Mouse (Mus musculus): Measurements from ENCODE around the gene Maml2. TPM values are rescaled to one million over a fixed set of nuclear protein-coding genes. Genes with fewer than 3 reads are reported as not detected.

Maml2 gene
- polyA plus RNA-seq, 1 experiment: 1.5 TPM

- H3K36me3 ChIP-seq (ENCODE audit: control insufficient read depth, insufficient read depth): no peaks in the 10 kb centered on the region
Measured at GRCm38 (mm10) chr9:13555973-13556481, 258.3 kb downstream of the Maml2 start.

GRCm38 (mm10) chr9:13556696-13557095 lies 258.9 kb downstream of the Maml2 start:
- Histone ChIP-seq H3K27me3 (ENCODE audit: control insufficient read depth, insufficient read depth, insufficient read length) (no peaks in the 10 kb centered on the region), H3K36me3 (ENCODE audit: control insufficient read depth, insufficient read depth) (no peaks in the 10 kb centered on the region), H3K79me3 (ENCODE audit: low read depth) (no peaks in the 10 kb centered on the region), H3K4me3 (ENCODE audit: insufficient read depth, poor library complexity, severe bottlenecking) (no peak overlapping the region), H3ac (ENCODE audit: control insufficient read depth, insufficient read length, low read depth) (no peak overlapping the region), H3K79me2 (ENCODE audit: control insufficient read depth, insufficient read depth) (no peaks in the 10 kb centered on the region)
- TF ChIP-seq MYOD1 (IDR thresholded peaks at IDR 0.05; ENCODE audit: control insufficient read depth, insufficient read length, low read depth): no peak
- TF ChIP-seq CTCF (IDR thresholded peaks at IDR 0.05; ENCODE audit: control insufficient read depth, insufficient read depth, insufficient read length): no peak
- TF ChIP-seq FOSL1 (IDR thresholded peaks at IDR 0.05; ENCODE audit: insufficient read depth, low read length, poor library complexity, severe bottlenecking): no peak
- TF ChIP-seq MYOG (IDR thresholded peaks at IDR 0.05; ENCODE audit: control insufficient read depth, extremely low read depth, insufficient read length): no peak
- TF ChIP-seq CEBPB (IDR thresholded peaks at IDR 0.05; ENCODE audit: low read depth): no peak
- TF ChIP-seq USF1 (IDR thresholded peaks at IDR 0.05; ENCODE audit: low read depth): no peak
- TF ChIP-seq MAX (IDR thresholded peaks at IDR 0.05): no peak

More at GRCm38 (mm10) chr9:13555973-13556481, 258.3 kb downstream of the Maml2 start:
- no peaks in the 10 kb centered on the region for H3K79me2 ChIP-seq (ENCODE audit: control insufficient read depth, insufficient read depth)
- no peak overlapping the region for H3K4me3 ChIP-seq (ENCODE audit: insufficient read depth, poor library complexity, severe bottlenecking)
- TF ChIP-seq CTCF (IDR thresholded peaks at IDR 0.05; ENCODE audit: control insufficient read depth, insufficient read depth, insufficient read length) (no peak), USF1 (IDR thresholded peaks at IDR 0.05; ENCODE audit: low read depth) (no peak)
- H3ac ChIP-seq (ENCODE audit: control insufficient read depth, insufficient read length, low read depth): no peak overlapping the region
- H3K79me3 ChIP-seq (ENCODE audit: low read depth): no peaks in the 10 kb centered on the region
- no peaks in the 10 kb centered on the region for H3K27me3 ChIP-seq (ENCODE audit: control insufficient read depth, insufficient read depth, insufficient read length)

DNA sequence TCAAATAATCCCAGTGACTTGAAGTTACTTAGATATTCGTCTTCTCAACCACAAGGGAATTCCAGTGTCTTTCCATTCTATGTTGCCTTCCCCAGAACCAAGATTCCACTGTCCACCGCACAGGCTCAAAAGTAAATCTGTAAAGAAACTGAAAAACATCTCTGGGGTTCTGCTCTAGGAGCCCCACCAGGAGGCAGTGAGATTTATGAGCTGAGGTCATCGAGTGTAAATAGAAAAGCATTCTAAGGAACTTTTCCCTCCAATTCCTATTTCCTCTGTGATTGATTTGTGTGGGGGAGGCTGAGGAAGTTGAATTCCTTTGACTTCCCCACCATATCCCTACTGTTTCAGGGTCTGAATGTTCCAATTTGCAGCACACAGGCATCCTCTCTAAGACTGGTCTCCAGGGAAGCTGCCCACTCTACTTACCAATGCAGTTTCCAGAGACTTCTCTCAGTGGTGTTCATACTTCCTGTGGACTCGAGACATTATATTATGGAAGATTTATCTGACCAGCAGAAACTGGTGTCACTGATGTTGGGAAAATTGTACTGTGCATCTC lies 261.1 kb downstream of the Maml2 start:
- Histone ChIP-seq H3ac (ENCODE audit: control insufficient read depth, insufficient read length, low read depth) (no peak overlapping the region), H3K79me3 (ENCODE audit: low read depth) (no peaks in the 10 kb centered on the region), H3K79me2 (ENCODE audit: control insufficient read depth, insufficient read depth) (no peaks in the 10 kb centered on the region), H3K27me3 (ENCODE audit: control insufficient read depth, insufficient read depth, insufficient read length) (no peaks in the 10 kb centered on the region), H3K4me3 (ENCODE audit: insufficient read depth, poor library complexity, severe bottlenecking) (no peak overlapping the region), H3K36me3 (ENCODE audit: control insufficient read depth, insufficient read depth) (no peaks in the 10 kb centered on the region)
- no peak for TF ChIP-seq USF1 (IDR thresholded peaks at IDR 0.05; ENCODE audit: low read depth)
- TF ChIP-seq CTCF (IDR thresholded peaks at IDR 0.05; ENCODE audit: control insufficient read depth, insufficient read depth, insufficient read length): no peak
- TF ChIP-seq MYOG (IDR thresholded peaks at IDR 0.05; ENCODE audit: control insufficient read depth, extremely low read depth, insufficient read length): no peak

DNA sequence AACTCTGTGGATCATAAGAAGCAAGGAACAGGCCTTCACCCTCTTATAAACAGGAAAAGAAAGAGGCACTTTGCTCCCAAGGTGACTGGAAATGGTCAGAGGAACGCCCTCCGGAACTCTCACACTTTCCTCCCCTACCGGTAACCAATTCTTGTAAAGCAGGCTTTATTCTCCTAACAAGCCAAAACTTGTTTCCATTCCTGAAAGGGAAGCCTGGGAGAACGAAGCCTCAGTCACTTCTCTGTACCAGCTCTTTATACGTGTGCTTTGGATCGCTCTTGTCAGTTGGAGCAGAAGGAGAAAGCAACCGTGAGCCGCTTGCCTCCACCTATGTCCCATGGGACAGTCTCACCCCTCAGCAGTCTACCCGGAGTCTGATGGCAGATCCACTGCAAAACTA lies 262.9 kb downstream of the Maml2 start:
- Histone ChIP-seq H3K4me3 (ENCODE audit: insufficient read depth, poor library complexity, severe bottlenecking) (no peak overlapping the region), H3ac (ENCODE audit: control insufficient read depth, insufficient read length, low read depth) (no peak overlapping the region), H3K27me3 (ENCODE audit: control insufficient read depth, insufficient read depth, insufficient read length) (no peaks in the 10 kb centered on the region), H3K79me3 (ENCODE audit: low read depth) (no peaks in the 10 kb centered on the region), H3K36me3 (ENCODE audit: control insufficient read depth, insufficient read depth) (no peaks in the 10 kb centered on the region), H3K79me2 (ENCODE audit: control insufficient read depth, insufficient read depth) (no peaks in the 10 kb centered on the region)
- TF ChIP-seq USF1 (IDR thresholded peaks at IDR 0.05; ENCODE audit: low read depth): no peak
- no peak for TF ChIP-seq FOSL1 (IDR thresholded peaks at IDR 0.05; ENCODE audit: insufficient read depth, low read length, poor library complexity, severe bottlenecking)
- TF ChIP-seq MAX (IDR thresholded peaks at IDR 0.05): no peak
- no peak for TF ChIP-seq CTCF (IDR thresholded peaks at IDR 0.05; ENCODE audit: control insufficient read depth, insufficient read depth, insufficient read length)
- no peak for TF ChIP-seq MYOG (IDR thresholded peaks at IDR 0.05; ENCODE audit: control insufficient read depth, extremely low read depth, insufficient read length)
- no peak for TF ChIP-seq MYOD1 (IDR thresholded peaks at IDR 0.05; ENCODE audit: control insufficient read depth, insufficient read length, low read depth)
- TF ChIP-seq CEBPB (IDR thresholded peaks at IDR 0.05; ENCODE audit: low read depth): no peak

GRCm38 (mm10) chr9:13561335-13561734 lies 263.6 kb downstream of the Maml2 start:
- Histone ChIP-seq H3K27me3 (ENCODE audit: control insufficient read depth, insufficient read depth, insufficient read length) (no peaks in the 10 kb centered on the region), H3K79me2 (ENCODE audit: control insufficient read depth, insufficient read depth) (no peaks in the 10 kb centered on the region), H3K79me3 (ENCODE audit: low read depth) (no peaks in the 10 kb centered on the region), H3ac (ENCODE audit: control insufficient read depth, insufficient read length, low read depth) (no peak overlapping the region), H3K36me3 (ENCODE audit: control insufficient read depth, insufficient read depth) (no peaks in the 10 kb centered on the region), H3K4me3 (ENCODE audit: insufficient read depth, poor library complexity, severe bottlenecking) (no peak overlapping the region)
- TF ChIP-seq MYOG (IDR thresholded peaks at IDR 0.05; ENCODE audit: control insufficient read depth, extremely low read depth, insufficient read length): no peak
- no peak for TF ChIP-seq MYOD1 (IDR thresholded peaks at IDR 0.05; ENCODE audit: control insufficient read depth, insufficient read length, low read depth)
- no peak for TF ChIP-seq USF1 (IDR thresholded peaks at IDR 0.05; ENCODE audit: low read depth)
- TF ChIP-seq CEBPB (IDR thresholded peaks at IDR 0.05; ENCODE audit: low read depth): no peak
- TF ChIP-seq FOSL1 (IDR thresholded peaks at IDR 0.05; ENCODE audit: insufficient read depth, low read length, poor library complexity, severe bottlenecking): no peak
- no peak for TF ChIP-seq MAX (IDR thresholded peaks at IDR 0.05)
- no peak for TF ChIP-seq CTCF (IDR thresholded peaks at IDR 0.05; ENCODE audit: control insufficient read depth, insufficient read depth, insufficient read length)

All from C2C12 (cell line).